Mouse (Mus musculus): ENCODE results near the gene CN725425.

DNA sequence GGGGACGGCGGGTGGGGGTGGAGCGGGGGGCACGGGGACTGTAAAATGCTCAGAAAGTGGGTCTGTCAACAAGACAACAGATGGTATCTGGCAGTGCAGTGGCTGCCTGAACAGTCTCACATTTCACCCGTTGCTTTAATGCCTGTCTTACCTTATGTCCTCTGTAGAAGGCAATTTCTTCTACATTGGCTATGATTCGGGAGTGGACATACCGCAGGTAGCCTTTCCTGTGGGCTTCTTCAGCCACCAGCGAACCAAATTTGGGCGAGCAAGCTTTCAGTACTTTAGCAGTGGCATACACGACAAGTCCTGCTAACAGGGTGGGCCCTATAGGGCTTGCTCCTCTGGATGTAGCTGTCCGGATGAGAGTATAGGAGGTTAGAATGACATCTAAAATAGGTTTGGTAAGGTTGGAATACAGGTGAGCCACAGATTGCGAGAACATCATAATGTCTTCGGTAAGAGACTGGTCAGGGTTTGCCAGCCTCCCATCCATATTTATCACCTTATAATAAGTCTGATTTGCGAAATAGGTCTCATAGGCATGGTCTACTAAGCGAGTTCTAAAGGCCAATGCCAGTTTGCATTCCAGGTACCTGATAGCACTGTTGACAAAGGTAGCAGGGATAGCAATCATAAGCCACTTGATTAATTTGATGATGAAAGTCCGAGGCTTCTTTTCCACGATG, 8.6 kb upstream of the CN725425 start:
- TF ChIP-seq EP300 (IDR thresholded peaks at IDR 0.05) (no peak), CTCF (IDR thresholded peaks at IDR 0.05) (no peak)
